Mouse (Mus musculus): Measurements from ENCODE around the gene Hcn2. TPM values are rescaled to one million over a fixed set of nuclear protein-coding genes. Genes with fewer than 3 reads are reported as not detected.

Gene Hcn2
- polyA plus RNA-seq, 1 experiment from 2014 or later: 1.2 TPM

- peaks cover 46% of the 10 kb centered on the region for H3K36me3 ChIP-seq (ENCODE audit: control insufficient read depth, insufficient read depth, low read length)
- H3K27ac ChIP-seq (ENCODE audit: low read depth, low read length): no peak overlapping the region
- no peak overlapping the region for H3K4me3 ChIP-seq (ENCODE audit: low read length)
- peaks cover 9% of the 10 kb centered on the region for H3K4me1 ChIP-seq (ENCODE audit: control insufficient read depth, insufficient read depth, low read depth, low read length)
- H3K9ac ChIP-seq (ENCODE audit: low read depth, low read length): no peak overlapping the region
- 91% methylated on average over 15 of the region's 15 CpGs for WGBS
- peaks cover 23% of the 10 kb centered on the region for H3K9me3 ChIP-seq (ENCODE audit: control insufficient read depth, low read length)
- ATAC-seq: no peak
- H3K4me2 ChIP-seq (ENCODE audit: low read length): no peak overlapping the region
- H3K27me3 ChIP-seq (replicated peaks; ENCODE audit: control insufficient read depth, insufficient read depth, low read length): no peaks in the 10 kb centered on the region
These were observed 27.4 kb downstream of the Hcn2 start for GRCm38 (mm10) chr10:79743650-79744365.

GRCm38 (mm10) chr10:79745411-79745810 lies 29.0 kb downstream of the Hcn2 start:
- Histone ChIP-seq H3K4me2 (ENCODE audit: low read length) (peak overlapping the region; percentile 67), H3K9ac (ENCODE audit: low read depth, low read length) (no peak overlapping the region), H3K4me1 (ENCODE audit: control insufficient read depth, insufficient read depth, low read depth, low read length) (peaks cover 9% of the 10 kb centered on the region), H3K27ac (ENCODE audit: low read depth, low read length) (no peak overlapping the region), H3K36me3 (ENCODE audit: control insufficient read depth, insufficient read depth, low read length) (peaks cover 30% of the 10 kb centered on the region), H3K9me3 (ENCODE audit: control insufficient read depth, low read length) (peaks cover 7% of the 10 kb centered on the region; the same call in 1 of the 2 replicates), H3K27me3 (replicated peaks; ENCODE audit: control insufficient read depth, insufficient read depth, low read length) (no peaks in the 10 kb centered on the region), H3K4me3 (ENCODE audit: low read length) (peak overlapping the region; percentile 66; the same call in 1 of the 2 replicates)
- no peak for ATAC-seq
- 94% methylated on average over 3 of the region's 3 CpGs for WGBS

- peaks cover 23% of the 10 kb centered on the region for H3K36me3 ChIP-seq (ENCODE audit: control insufficient read depth, insufficient read depth, low read length)
- peak within 1 kb of the TSS; percentile 67 for H3K4me2 ChIP-seq (ENCODE audit: low read length)
- no peaks in the 10 kb centered on the region for H3K27me3 ChIP-seq (replicated peaks; ENCODE audit: control insufficient read depth, insufficient read depth, low read length)
- H3K27ac ChIP-seq (ENCODE audit: low read depth, low read length): 0 out of 2 replicates have a peak within 1 kb of the TSS, but pooled peaks have one; percentile 2
- H3K9me3 ChIP-seq (ENCODE audit: control insufficient read depth, low read length): no peaks in the 10 kb centered on the region
- peak within 1 kb of the TSS; percentile 66 for H3K4me3 ChIP-seq (ENCODE audit: low read length)
- WGBS: 3% methylated on average over 37 of the region's 38 CpGs
- peak; percentile 96 for ATAC-seq
- peak within 1 kb of the TSS; percentile 70 for H3K9ac ChIP-seq (ENCODE audit: low read depth, low read length)
- peaks cover 9% of the 10 kb centered on the region for H3K4me1 ChIP-seq (ENCODE audit: control insufficient read depth, insufficient read depth, low read depth, low read length)
These were observed 29.7 kb downstream of the Hcn2 start, which contains the start of gene Polrmt for GRCm38 (mm10) chr10:79745898-79746773. Gene Polrmt, minus strand, starts transcription at chr10:79746581.

- H3K27ac ChIP-seq (ENCODE audit: low read depth, low read length): no peak overlapping the region
- peak overlapping the region; percentile 30 for H3K4me3 ChIP-seq (ENCODE audit: low read length)
- H3K4me1 ChIP-seq (ENCODE audit: control insufficient read depth, insufficient read depth, low read depth, low read length): peaks cover 9% of the 10 kb centered on the region
- peaks cover 17% of the 10 kb centered on the region for H3K36me3 ChIP-seq (ENCODE audit: control insufficient read depth, insufficient read depth, low read length)
- H3K27me3 ChIP-seq (replicated peaks; ENCODE audit: control insufficient read depth, insufficient read depth, low read length): no peaks in the 10 kb centered on the region
- 26% methylated on average over 6 of the region's 6 CpGs for WGBS
- ATAC-seq: peak; percentile 61
- no peaks in the 10 kb centered on the region for H3K9me3 ChIP-seq (ENCODE audit: control insufficient read depth, low read length)
- peak overlapping the region; percentile 67 for H3K4me2 ChIP-seq (ENCODE audit: low read length)
- H3K9ac ChIP-seq (ENCODE audit: low read depth, low read length): peak overlapping the region; percentile 48; the same call in 1 of the 2 replicates
These were observed 30.3 kb downstream of the Hcn2 start for GRCm38 (mm10) chr10:79746774-79747151.

GRCm38 (mm10) chr10:79748496-79748895 lies 32.1 kb downstream of the Hcn2 start:
- Histone ChIP-seq H3K4me2 (ENCODE audit: low read length) (no peak overlapping the region), H3K9me3 (ENCODE audit: control insufficient read depth, low read length) (no peaks in the 10 kb centered on the region), H3K27ac (ENCODE audit: low read depth, low read length) (no peak overlapping the region), H3K9ac (ENCODE audit: low read depth, low read length) (no peak overlapping the region), H3K4me3 (ENCODE audit: low read length) (no peak overlapping the region), H3K27me3 (replicated peaks; ENCODE audit: control insufficient read depth, insufficient read depth, low read length) (no peaks in the 10 kb centered on the region), H3K36me3 (ENCODE audit: control insufficient read depth, insufficient read depth, low read length) (peaks cover 1% of the 10 kb centered on the region; the same call in 1 of the 2 replicates), H3K4me1 (ENCODE audit: control insufficient read depth, insufficient read depth, low read depth, low read length) (peaks cover 9% of the 10 kb centered on the region)
- WGBS: 78% methylated on average over 6 of the region's 6 CpGs
- no peak for ATAC-seq

GRCm38 (mm10) chr10:79754856-79755516 lies 38.6 kb downstream of the Hcn2 start, which contains the start of gene Fgf22:
Gene Fgf22, plus strand, starts transcription at chr10:79755076.
- peak; percentile 84 for ATAC-seq
- peak within 1 kb of the TSS; percentile 88 for H3K4me2 ChIP-seq (ENCODE audit: low read length)
- no peak within 1 kb of the TSS for H3K27ac ChIP-seq (ENCODE audit: low read depth, low read length)
- H3K36me3 ChIP-seq (ENCODE audit: control insufficient read depth, insufficient read depth, low read length): peaks cover 30% of the 10 kb centered on the region
- H3K27me3 ChIP-seq (replicated peaks; ENCODE audit: control insufficient read depth, insufficient read depth, low read length): no peaks in the 10 kb centered on the region
- H3K9me3 ChIP-seq (ENCODE audit: control insufficient read depth, low read length): no peaks in the 10 kb centered on the region
- WGBS: 1% methylated on average over 29 of the region's 36 CpGs
- peak within 1 kb of the TSS; percentile 65 for H3K9ac ChIP-seq (ENCODE audit: low read depth, low read length)
- peaks cover 10% of the 10 kb centered on the region for H3K4me1 ChIP-seq (ENCODE audit: control insufficient read depth, insufficient read depth, low read depth, low read length)
- peak within 1 kb of the TSS; percentile 52 for H3K4me3 ChIP-seq (ENCODE audit: low read length)

- H3K4me1 ChIP-seq (ENCODE audit: control insufficient read depth, insufficient read depth, low read depth, low read length): peaks cover 10% of the 10 kb centered on the region
- 84% methylated on average over 3 of the region's 3 CpGs for WGBS
These were observed 39.4 kb downstream of the Hcn2 start for GRCm38 (mm10) chr10:79755854-79756253.

GRCm38 (mm10) chr10:79756660-79757059 lies 40.2 kb downstream of the Hcn2 start:
- no peak overlapping the region for H3K9ac ChIP-seq (ENCODE audit: low read depth, low read length)
- H3K27ac ChIP-seq (ENCODE audit: low read depth, low read length): no peak overlapping the region
- H3K36me3 ChIP-seq (ENCODE audit: control insufficient read depth, insufficient read depth, low read length): peaks cover 42% of the 10 kb centered on the region
- no peaks in the 10 kb centered on the region for H3K27me3 ChIP-seq (replicated peaks; ENCODE audit: control insufficient read depth, insufficient read depth, low read length)
- no peaks in the 10 kb centered on the region for H3K9me3 ChIP-seq (ENCODE audit: control insufficient read depth, low read length)
- no peak overlapping the region for H3K4me2 ChIP-seq (ENCODE audit: low read length)
- WGBS: 89% methylated on average over 23 of the region's 24 CpGs
- H3K4me1 ChIP-seq (ENCODE audit: control insufficient read depth, insufficient read depth, low read depth, low read length): peaks cover 10% of the 10 kb centered on the region
- ATAC-seq: no peak; the same call in 1 of the 2 replicates
- H3K4me3 ChIP-seq (ENCODE audit: low read length): no peak overlapping the region

More at GRCm38 (mm10) chr10:79755854-79756253, 39.4 kb downstream of the Hcn2 start:
- Histone ChIP-seq H3K9me3 (ENCODE audit: control insufficient read depth, low read length) (no peaks in the 10 kb centered on the region), H3K27me3 (replicated peaks; ENCODE audit: control insufficient read depth, insufficient read depth, low read length) (no peaks in the 10 kb centered on the region), H3K9ac (ENCODE audit: low read depth, low read length) (no peak overlapping the region), H3K4me3 (ENCODE audit: low read length) (no peak overlapping the region), H3K4me2 (ENCODE audit: low read length) (no peak overlapping the region), H3K36me3 (ENCODE audit: control insufficient read depth, insufficient read depth, low read length) (peaks cover 34% of the 10 kb centered on the region), H3K27ac (ENCODE audit: low read depth, low read length) (no peak overlapping the region)
- no peak for ATAC-seq
